Mouse (Mus musculus): ENCODE results near the gene Supt20.

Gene Supt20

DNA sequence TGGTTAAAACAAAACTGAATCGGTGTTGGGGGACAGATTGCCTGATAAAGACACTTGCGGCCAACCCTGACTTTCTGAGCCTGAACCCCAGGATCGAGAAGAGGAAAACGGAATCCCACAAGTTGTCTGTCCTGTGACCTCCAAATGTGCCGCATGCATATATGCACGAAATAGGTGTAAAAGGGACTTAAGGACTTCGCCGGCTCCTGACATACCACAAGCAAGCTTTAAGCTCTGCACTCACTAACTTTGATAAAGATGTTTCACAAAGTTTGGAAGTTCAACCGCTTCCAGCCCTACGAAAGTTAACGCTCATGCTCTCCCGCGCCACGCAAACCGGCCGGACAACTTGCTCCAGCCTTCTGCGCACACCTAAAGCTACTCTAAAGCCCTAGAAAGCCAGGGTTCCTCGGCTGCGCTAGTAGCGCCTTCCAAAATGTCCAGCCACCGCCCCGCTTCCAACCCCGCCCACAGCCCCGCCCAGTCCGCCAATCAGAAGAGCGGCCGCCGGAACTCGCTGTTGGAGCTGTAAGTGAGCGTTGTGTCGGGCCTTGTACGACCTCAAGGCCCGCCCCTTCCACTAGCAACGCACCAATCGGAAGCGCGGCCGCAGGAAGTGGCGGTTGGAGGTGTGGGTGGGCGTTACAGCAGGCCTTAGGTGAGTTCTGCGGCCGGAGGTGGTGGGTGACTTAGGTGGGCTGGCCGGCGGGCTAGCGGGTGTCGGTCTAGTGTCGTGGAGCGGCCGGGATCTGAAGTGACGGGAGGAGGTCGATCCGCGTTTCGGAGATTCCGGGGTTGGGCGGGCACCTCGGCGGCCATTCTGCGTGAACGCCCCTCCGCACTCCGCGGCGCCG is at the start of gene Supt20:
Gene Supt20 (plus strand): TSS at position 606 of the 854 bp plus-strand sequence.
- DNase-seq (ENCODE audit: inconsistent age in 2 of 2, low spot score in 1 of 2) = peak; percentile 94 to 98

DNA sequence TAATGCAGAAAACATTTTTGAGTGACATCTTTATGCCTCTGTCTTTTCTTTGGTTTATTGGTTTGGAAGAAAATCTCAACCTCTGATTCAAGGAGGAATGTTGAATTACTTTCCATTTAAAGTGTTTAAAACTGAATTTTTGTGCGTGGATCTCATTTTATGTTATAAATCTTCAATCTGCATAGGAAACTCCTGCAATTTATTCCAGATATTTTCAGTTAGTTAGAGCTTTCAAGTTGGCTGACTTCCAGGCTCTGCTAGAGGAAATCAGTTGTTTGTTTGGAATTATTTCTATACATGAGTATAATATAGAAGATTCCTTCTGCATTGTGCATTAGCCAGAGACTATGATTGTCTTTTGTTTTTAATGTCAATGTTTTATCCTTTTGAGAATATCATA is 49.8 kb upstream of the Supt20 start:
- DNase-seq (ENCODE audit: inconsistent age in 2 of 2, low spot score in 1 of 2) = no peak

DNA sequence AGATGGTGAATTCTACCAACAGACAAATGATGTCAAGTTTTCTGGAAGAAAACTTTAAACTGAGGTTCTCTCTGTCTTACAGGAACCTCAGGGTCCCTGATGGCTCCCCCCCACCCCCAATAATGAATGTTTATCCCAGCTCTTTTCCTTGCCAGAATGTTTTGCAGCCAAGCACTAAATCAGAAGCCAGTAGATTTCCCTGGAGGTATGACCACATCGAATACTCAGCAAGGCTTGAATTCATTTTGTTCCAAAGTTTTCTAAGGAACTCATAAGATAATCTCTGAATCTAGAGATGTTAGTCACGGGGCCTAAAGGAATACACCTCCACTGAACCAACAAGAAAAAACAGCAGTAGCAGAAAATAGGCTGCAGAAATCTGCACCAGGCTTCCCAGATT is 45.0 kb upstream of the Supt20 start:
- no peak for DNase-seq (ENCODE audit: inconsistent age in 2 of 2, low spot score in 1 of 2)

DNA sequence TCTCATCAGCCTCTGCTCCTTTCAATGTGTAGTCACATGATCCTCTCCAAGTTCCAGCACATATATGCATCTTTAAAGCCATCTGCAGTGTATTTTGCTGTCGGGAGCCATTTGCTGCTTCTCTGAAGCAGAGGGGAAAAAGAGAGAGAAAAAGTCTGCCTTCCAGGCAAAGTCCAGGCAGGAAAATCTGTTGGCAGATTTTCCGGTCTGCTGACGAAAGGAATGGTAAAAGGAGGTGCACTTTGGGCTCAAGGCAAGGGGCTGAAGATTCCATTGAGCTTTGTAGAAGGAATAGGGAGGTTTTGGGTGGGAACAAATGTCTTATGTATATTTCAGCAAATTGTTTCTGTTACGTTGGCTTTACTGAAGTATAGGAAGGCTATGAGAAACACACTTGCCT is 41.0 kb upstream of the Supt20 start:
- no peak for DNase-seq (ENCODE audit: inconsistent age in 2 of 2, low spot score in 1 of 2)

DNA sequence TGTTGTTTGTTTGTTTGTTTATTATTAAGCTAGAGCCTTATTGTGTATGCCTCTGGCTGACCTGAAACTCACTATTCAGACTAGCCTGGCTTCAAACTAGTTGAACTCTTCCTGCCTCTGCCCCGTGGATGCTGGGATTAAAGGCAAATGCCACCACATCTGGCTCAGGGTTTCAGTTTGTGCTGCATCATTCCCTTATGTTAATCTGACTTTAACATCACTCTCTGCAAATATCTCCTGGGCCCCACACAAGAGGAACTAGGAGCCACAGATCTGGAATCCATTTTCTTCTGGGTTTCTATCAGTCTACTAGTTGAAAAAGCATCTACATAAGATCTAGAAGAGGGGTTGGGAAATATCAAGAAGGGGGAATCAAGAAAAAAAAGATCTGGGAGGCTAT is 38.4 kb upstream of the Supt20 start:
- no peak for DNase-seq (ENCODE audit: inconsistent age in 2 of 2, low spot score in 1 of 2)

DNA sequence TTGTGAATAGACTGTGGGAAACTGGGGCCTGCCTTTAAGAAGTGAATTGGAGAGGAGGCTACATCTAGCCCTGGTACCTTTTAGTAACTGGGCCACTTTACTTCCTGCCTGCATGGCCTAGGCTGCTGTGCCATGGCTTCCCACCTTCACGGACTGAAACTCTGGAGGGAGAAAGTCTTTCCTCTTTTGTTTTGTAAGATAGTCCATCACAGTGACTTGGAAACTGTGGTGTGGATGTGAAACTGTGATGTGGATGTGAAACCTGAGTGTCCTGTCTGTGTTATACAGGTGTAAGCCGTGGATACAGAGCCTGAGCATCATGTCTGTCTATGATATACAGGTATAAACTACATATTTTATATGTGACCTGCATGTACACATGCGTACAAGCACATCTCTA is 35.5 kb upstream of the Supt20 start:
- DNase-seq (ENCODE audit: inconsistent age in 2 of 2, low spot score in 1 of 2) = no peak

DNA sequence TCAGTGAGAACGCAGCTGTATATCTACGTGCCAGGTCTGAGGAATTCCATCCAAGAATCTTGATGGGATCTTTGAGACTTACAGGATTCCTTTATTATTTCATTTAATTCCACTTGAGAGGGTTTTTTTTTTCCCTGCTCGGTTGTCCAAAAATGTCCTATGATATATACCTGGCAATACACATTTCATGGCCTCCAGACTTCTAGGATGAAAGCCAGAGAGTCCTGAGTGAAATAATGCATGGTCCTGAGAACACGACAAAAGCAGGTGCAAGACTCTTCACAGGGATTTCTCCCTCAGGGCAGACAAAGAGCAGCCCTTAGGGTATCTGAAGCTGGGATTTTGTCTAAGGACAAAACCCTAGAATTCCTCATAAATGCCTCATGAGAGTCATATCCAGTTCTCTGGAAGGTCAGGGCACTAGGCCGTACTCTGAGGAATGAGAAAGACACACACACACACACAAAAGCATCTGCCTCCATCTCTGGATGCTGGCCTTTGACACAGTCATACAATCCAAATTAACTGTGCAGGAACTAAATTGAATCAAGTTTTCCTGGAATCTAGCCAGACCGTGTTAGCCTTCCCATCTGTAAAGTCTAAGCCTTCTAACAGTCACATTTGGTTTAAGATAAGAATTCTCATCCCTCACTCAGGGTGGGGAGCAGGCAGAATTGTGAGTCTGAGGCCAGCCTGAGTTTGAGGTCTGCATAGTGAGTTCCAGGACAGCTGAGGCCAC is 34.5 kb upstream of the Supt20 start:
- DNase-seq (ENCODE audit: inconsistent age in 2 of 2, low spot score in 1 of 2) = no peak

DNA sequence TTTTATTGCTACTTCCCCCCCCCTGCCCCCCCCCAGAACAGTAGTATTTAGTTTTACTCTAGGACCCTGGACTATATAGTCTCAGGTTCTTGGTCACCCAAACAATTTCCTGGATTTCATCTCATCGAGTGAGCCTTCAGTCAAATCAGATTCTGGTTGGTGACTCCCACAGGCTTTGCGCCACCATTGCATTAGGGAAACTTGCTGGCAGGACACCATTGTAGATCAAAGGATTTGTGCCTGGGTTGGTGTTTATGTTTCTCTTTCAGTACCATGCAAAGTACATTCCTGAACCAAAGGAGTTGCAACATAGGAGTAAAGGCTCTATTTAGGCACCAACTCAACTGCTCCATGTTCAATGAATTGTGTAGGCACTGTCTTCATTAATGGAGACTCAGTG is 32.9 kb upstream of the Supt20 start:
- no peak for DNase-seq (ENCODE audit: inconsistent age in 2 of 2, low spot score in 1 of 2)

DNA sequence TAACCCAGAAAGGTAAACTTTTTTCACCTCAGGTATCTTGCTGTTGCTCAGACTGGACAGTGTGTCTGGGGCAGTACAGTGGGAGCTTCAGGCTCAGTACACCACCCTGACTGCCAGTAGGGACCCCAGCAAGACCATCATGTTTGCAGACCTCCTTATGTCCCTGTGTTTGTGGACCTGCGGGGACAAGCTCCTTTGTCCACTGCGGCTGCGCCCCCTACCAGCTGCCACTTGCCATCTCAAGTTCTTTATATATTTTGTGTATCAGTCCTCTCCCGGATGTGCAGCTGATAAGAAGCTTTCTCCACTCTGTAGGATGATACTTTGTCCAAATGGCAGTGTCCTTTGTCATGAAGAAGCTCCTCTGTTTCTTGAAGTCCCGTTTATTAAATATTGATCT is 30.2 kb upstream of the Supt20 start:
- peak in 1 of 2 experiments; percentile 40 for DNase-seq (ENCODE audit: inconsistent age in 2 of 2, low spot score in 1 of 2)

DNA sequence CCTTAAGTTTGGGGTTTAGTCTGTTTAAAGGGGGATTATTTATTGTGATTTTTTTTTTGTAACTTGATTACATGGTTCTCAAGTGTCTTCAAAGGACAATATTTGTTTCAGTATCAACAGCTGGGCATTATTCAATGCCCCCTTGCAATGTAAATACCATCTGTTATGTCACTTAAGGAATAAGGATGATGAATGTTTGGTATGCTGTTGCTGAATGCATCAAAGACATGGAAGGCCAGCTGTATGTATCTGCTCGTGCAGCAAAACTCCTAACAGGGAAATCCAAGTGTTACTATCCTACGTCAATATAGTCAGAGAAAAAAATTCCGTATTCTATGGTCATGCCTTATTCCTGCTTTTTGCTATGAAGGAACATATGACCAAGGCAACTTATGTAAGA is 24.5 kb upstream of the Supt20 start:
- no peak for DNase-seq (ENCODE audit: inconsistent age in 2 of 2, low spot score in 1 of 2)

DNA sequence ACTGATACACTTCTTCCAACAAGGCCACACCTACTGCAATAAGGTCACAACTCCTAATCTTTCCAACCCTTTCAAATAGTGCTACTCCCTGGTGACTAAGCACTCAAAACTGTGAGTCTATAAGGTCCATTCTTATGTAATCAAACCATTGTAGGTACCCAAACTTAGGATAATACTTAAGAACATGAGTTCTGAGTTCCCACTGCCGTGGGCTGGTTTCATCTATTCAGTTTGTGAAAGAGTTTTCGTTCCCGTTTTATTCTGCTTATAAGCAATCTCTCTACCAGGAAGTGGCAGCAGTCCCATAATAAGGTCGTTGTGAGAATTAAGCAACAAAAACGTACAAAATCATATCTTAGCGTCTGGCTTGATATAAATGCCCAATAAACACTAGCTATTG is 23.9 kb upstream of the Supt20 start:
- no peak for DNase-seq (ENCODE audit: inconsistent age in 2 of 2, low spot score in 1 of 2)

DNA sequence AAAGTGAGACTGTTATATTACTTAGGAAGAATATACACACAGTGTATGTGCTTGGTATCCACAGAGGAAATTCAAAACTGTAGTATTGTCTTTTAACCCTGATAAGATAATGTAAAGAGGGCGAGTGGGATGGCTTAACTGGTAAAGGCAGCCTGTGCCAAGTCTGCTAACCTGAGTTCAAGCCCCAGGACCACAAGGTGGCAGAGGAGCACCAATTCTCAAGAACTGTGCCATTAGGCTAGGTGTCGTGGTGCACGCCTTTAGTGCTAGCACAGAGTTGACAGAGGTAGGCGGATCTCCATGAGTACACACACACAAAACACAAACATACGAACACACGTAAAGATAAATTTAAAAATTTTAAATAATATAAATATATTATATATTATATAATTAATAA is 23.0 kb upstream of the Supt20 start:
- no peak for DNase-seq (ENCODE audit: inconsistent age in 2 of 2, low spot score in 1 of 2)

DNA sequence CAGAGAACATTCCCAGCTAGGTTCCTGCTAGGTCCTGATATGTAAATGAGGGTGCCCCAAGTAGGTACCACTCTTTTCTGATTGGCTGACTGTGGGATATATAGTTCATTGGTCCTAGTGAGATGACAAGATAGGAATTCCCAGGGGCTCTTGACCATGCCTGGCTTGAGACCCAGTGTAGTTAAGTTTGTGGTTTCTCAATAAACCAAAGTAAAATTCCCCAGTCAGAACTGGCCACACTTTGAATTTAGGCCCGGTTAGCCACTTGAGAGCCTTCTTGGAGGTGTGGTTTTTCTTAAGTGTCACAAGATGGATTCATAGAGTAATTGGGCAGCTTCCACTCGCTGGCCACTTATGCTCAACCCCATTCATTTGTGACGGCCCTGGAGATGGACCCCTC is 20.5 kb upstream of the Supt20 start:
- DNase-seq (ENCODE audit: inconsistent age in 2 of 2, low spot score in 1 of 2) = no peak

DNA sequence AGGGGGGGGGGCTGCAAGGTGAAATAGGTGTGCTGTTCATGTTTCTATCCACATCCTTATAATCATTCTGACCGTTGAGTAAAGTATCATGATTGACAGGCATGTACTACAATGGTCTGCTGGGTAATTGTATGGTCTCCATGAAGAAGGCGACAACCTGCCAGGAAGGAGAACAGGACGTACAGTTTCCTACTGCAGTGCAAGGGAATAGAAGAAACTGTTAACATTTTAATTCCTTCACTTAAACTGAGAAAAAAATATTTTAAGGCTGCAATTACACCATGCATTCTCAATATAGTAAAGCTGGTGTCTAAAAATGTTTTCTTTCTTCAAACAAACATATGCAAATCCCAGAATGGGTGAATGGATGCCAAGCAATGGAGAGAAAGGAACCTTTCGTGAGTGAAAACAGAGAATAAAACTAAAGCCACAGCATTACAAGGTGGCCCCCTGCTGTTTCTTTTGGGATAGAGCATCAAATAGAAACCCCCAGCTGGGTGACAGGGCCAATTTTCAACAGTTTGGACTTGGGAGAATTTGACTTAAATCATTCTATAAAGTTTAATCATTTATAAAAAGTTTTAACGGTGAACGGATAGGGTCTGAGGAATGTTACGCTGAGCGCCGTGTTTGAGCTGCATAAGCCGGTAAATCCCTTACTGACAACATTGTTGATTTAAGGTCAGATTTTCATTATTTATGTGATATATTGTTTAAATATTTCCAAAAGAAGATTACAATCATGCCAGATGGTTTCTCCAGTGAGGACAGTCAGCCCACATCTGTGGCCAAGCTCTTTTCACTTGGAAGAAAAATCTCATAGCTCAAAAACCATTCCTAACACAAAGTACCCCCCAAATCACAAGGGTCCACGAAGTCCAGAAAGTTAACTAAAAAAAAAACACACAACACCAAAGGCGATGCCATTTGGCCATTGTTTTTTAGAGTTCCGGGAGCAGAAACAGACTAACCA is 19.8 kb upstream of the Supt20 start:
- DNase-seq (ENCODE audit: inconsistent age in 2 of 2, low spot score in 1 of 2) = peak in 1 of 2 experiments; percentile 60

DNA sequence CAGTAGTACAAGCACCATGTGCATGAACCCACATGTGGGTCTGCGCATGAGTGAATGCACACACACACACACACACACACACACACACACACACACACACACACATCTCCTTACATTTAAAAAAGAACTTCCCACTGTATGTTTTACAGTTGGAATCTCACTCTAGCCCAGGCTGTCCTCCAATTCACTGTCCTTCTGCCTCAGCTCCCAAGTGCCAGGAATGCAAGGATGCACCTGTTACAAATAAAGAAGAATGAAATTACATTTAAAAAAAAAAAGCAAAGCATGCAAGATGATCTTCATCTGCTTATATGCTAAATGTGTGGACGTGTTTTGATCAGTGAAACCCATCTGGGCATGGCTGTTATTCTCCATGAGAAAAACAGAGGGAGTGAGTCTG is 15.8 kb upstream of the Supt20 start:
- DNase-seq (ENCODE audit: inconsistent age in 2 of 2, low spot score in 1 of 2) = no peak

DNA sequence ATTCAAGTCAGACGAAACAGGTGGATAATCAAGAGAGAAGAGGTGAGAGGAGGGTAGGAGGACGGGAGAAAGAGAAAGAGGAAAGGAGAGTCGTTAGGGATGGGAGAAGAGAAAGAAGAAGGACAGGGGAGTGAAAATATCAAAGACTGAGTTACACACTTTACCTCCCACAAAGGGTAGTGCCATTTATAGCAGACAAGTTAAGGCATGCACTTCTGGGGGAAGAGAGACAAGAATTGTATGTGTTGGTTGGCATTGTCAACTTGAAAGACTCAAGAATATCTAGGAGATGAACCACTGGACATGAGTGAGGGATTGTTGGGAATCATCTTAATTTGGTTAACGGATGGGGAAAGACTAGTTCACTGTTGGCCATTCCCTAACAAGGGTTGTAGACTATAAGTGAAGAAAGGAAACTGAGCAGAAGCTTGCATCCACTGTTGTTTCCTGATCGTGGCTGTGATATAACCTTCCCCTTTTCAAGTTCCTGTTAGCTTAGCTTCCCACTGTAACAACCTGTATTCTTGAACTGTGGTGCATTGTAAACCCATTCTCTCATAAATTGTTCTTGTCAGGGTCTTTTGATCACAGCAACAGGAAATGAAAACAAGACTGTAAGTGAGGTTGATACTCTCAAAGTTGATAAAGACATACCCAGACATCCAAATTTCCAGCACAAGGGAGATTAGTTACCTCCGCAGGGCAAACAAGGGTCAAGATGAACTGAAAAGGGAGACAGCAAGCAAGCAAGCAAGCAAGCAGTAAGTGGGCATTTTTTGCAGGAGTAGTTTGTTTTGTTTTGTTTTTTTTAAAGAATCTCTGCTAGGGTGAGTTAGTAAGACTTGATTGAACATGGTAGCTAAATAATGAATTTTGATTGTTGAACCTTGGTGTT is 11.1 kb upstream of the Supt20 start:
- no peak for DNase-seq (ENCODE audit: inconsistent age in 2 of 2, low spot score in 1 of 2)

DNA sequence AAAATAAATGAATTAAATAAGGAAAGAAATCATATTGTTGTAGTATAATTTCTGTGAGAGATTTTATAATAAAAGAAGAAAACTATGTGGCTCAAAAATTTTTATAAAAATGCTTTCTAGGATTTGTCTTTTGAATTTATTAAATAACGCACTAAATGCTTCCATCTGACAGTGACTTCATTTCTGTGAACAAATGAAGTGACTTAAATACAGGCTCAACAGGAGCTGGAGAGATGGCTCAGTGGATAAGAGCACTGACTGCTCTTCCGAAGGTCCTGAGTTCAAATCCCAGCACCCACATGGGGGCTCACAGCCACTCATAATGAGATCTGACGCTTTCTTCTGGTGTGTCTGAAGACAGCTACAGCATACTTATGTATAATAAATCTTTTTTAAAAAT is 7.4 kb upstream of the Supt20 start:
- no peak for DNase-seq (ENCODE audit: inconsistent age in 2 of 2, low spot score in 1 of 2)

DNA sequence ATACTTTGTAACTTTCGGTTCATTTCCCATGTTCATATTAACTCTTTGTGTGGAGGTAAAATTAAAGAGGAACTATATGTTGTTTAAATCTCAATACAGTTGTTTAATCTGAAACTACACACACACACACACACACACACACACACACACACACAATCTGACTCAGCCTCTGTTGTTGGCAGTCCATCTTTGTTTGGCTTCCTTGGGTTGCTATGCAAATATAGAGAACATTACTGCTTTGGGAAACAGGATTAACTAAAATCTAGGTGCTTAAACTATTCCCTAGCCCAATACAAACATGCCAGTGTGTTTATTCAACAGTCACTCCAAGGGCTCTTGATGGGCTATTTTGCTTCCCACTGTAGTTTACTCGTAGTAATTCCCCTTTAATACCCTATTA is 5.4 kb upstream of the Supt20 start:
- DNase-seq (ENCODE audit: inconsistent age in 2 of 2, low spot score in 1 of 2) = no peak

DNA sequence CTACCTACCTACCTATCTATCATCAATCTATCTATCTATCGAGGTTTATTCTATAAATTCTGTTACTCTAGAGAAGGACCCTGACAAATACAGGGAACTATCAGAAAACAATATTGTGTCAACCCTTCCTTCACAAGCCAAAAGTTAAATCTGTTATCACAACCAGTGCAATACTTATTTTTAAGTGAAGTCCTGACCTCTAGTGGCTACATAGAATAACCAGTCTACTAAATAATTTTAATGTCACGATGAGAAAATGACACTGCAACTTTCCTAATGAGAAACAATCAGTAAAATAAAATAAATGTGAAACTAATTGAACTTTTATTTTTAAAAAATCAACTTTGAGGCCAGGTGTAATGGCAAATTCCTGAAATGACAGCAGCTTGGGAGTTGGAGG is 3.5 kb upstream of the Supt20 start:
- no peak for DNase-seq (ENCODE audit: inconsistent age in 2 of 2, low spot score in 1 of 2)

DNA sequence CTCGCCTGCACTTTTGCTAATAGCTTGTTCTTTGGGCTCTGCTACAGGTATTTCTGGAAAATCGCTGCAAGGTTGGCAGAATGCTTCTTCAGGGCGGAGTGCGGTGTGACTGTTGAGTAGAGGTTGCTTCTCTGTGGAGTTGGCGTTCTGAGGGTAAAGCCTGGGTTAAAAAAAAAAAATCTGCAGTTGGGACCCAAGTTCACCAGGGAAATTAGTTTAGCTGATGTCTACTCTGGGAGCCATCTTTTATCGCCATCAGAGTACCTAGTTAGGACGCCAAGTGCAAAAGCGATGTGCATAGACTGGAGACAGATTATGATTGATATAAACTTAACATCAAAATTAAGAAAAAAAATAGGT is 429 bp downstream of the Supt20 start:
- no peak for DNase-seq (ENCODE audit: inconsistent age in 2 of 2, low spot score in 1 of 2)

Data from adrenal gland, adult (tissue).